Mouse (Mus musculus) liver, embryonic 13.5 days (tissue): ENCODE measurements around the gene Dnmt1. TPM values are rescaled to one million over a fixed set of nuclear protein-coding genes. Genes with fewer than 3 reads are reported as not detected.

Experiments
- ATAC-seq: fragments of 200-750 bp; cut with Nextera tagmentation; 2 replicates; pipeline ENCODE4 v1.8.0; 2017; ENCODE audit warnings: low read depth, mild to moderate bottlenecking, moderate number of reproducible peaks, moderate library complexity
- DNase-seq: peaks from one replicate; pipeline ENCODE4 v3.0.0; 2022
- H3K27ac ChIP-seq: fragments of 300-500 bp; sonication (generic); 2 replicates; pipeline ENCODE4 v1.5.1; 2015; ENCODE audit warnings: moderate library complexity, mild to moderate bottlenecking, inconsistent platforms
- H3K27me3 ChIP-seq: fragments of 300-500 bp; sonication (generic); 2 replicates; pipeline ENCODE4 v1.6.1; 2015; ENCODE audit warnings: mild to moderate bottlenecking, inconsistent platforms
- H3K36me3 ChIP-seq: fragments of 300-500 bp; sonication (generic); 2 replicates; pipeline ENCODE4 v1.6.1; 2015; ENCODE audit warnings: mild to moderate bottlenecking, inconsistent platforms
- H3K4me1 ChIP-seq: fragments of 300-500 bp; sonication (generic); replicated peaks from 2 replicates; pipeline ENCODE4 v1.6.1; 2015; ENCODE audit warnings: inconsistent platforms
- H3K4me2 ChIP-seq: fragments of 300-500 bp; sonication (generic); 2 replicates; pipeline ENCODE4 v1.6.1; 2015; ENCODE audit warnings: inconsistent platforms, mild to moderate bottlenecking, moderate library complexity
- H3K4me3 ChIP-seq: fragments of 300-500 bp; sonication (generic); replicated peaks from 2 replicates; pipeline ENCODE4 v1.5.1; 2015; ENCODE audit warnings: mild to moderate bottlenecking, inconsistent platforms
- H3K9ac ChIP-seq: fragments of 300-500 bp; sonication (generic); 2 replicates; pipeline ENCODE4 v1.6.1; 2015; ENCODE audit warnings: mild to moderate bottlenecking, inconsistent platforms
- H3K9me3 ChIP-seq: fragments of 300-500 bp; sonication (generic); replicated peaks from 2 replicates; pipeline ENCODE4 v1.6.1; 2016; ENCODE audit warnings: inconsistent platforms
- WGBS: fragments of 180-500 bp; shearing (Covaris S2); methylation state at CpG from one replicate; pipeline ENCODE4 v1.1.7; 2015; ENCODE audit not compliant: insufficient replicate concordance; 5-methylcytosine and 5-hydroxymethylcytosine counted together
- polyA plus RNA-seq: library from polyadenylated mRNA; unstranded; fragments of >200 nt; fragmentation: Nextera tagmentation; extraction: Ambion mirVana; gene quantifications from 2 replicates; pipeline ENCODE4 v1.2.1, GENCODE M21; 2015

The Dnmt1 gene
- polyA plus RNA-seq, 1 experiment from 2014 or later = 63.3 TPM

GRCm38 (mm10) chr9:20916160-20916559, 43.5 kb downstream of the Dnmt1 start:
- H3K36me3 ChIP-seq = peaks cover 100% of the 10 kb centered on the region
- H3K4me3 ChIP-seq = no peak overlapping the region
- no peak overlapping the region for H3K4me2 ChIP-seq
- 62% methylated on average over 4 of the region's 4 CpGs for WGBS
- no peaks in the 10 kb centered on the region for H3K27me3 ChIP-seq
- no peak overlapping the region for H3K9ac ChIP-seq
- peak; percentile 71 for ATAC-seq
- peak; percentile 42 for DNase-seq
- H3K9me3 ChIP-seq = no peaks in the 10 kb centered on the region
- 0 out of 2 replicates have a peak, but pooled peaks cover 6% of the 10 kb centered on the region for H3K4me1 ChIP-seq
- no peak overlapping the region for H3K27ac ChIP-seq

DNA sequence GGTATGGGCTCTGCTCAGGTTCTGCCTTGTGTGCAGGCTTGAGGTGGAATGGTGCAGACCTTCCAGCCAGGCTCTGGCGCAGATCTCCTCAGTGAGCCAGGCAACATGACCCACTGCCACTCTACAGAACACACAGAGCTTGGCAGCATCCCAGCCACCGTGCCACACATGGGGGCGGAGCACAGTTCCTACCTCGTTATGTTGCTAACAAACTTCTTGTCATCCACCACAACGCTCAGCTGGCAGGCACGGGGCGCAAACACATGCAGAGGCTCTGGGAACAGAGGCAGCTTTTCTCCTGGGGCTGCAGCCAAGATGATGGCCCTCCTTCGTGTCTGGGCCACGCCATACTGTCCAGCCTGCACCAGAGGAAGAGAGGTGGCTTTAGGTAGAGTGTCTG, 49.7 kb downstream of the Dnmt1 start:
- Histone ChIP-seq H3K36me3 (peaks cover 100% of the 10 kb centered on the region), H3K27ac (no peak overlapping the region), H3K4me1 (no peaks in the 10 kb centered on the region), H3K9ac (no peak overlapping the region), H3K9me3 (no peaks in the 10 kb centered on the region), H3K4me2 (no peak overlapping the region), H3K4me3 (no peak overlapping the region), H3K27me3 (no peaks in the 10 kb centered on the region)
- 93% methylated on average over 9 of the region's 9 CpGs for WGBS
- no peak for DNase-seq
- no peak for ATAC-seq

GRCm38 (mm10) chr9:20902174-20902491, 57.6 kb downstream of the Dnmt1 start:
- Histone ChIP-seq H3K27me3 (no peaks in the 10 kb centered on the region), H3K9ac (peak overlapping the region; percentile 57), H3K27ac (peak overlapping the region; percentile 78), H3K9me3 (no peaks in the 10 kb centered on the region), H3K4me1 (peaks cover 42% of the 10 kb centered on the region), H3K36me3 (peaks cover 40% of the 10 kb centered on the region), H3K4me2 (peak overlapping the region; percentile 51), H3K4me3 (peak overlapping the region; percentile 7)
- ATAC-seq (peak; percentile 57), DNase-seq (peak; percentile 48)
- 11% methylated on average over 6 of the region's 6 CpGs for WGBS

DNA sequence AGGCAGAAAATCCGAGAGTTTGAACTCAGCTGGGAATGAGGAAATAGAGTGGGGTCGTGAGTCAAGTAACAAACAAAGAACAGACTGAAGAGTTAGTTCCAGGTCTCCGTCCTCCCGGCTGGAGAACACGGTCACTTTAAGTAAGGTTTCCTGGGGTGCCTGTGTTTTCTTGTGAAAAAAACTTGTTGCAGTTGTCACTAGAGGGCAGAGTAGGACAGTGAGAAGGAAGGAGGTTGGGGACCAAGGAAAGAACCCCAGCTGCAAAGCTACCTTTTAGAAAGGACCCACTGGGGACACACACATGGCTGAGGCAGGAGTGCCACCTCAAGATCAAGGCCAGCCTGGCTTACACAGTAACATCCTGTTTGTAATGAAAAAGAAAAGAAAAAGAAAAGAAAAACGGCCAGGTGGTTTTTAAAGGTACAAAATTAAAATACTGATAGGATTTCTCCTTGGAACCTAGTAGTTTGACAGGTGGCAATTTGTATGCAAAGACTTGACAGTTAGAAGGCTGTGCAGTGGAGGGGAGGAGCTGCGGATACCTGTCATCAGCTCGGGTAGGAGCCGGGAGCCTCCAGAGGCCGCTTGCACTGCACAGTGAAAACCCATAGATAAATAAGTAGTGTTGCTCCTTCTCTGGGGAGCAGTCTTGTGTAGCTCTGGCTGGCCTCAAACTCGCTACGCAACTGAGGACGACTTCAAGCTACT, 58.1 kb downstream of the Dnmt1 start:
- ATAC-seq (peak; percentile 64), DNase-seq (peak; percentile 40)
- H3K4me3 ChIP-seq = peak overlapping the region; percentile 7
- H3K36me3 ChIP-seq = peaks cover 40% of the 10 kb centered on the region
- H3K9ac ChIP-seq = peak overlapping the region; percentile 57
- no peaks in the 10 kb centered on the region for H3K27me3 ChIP-seq
- H3K4me2 ChIP-seq = peak overlapping the region; percentile 51
- H3K27ac ChIP-seq = peak overlapping the region; percentile 78
- no peaks in the 10 kb centered on the region for H3K9me3 ChIP-seq
- WGBS = 7% methylated on average over 13 of the region's 13 CpGs
- H3K4me1 ChIP-seq = peaks cover 47% of the 10 kb centered on the region

- H3K27ac ChIP-seq = peak within 1 kb of the TSS; percentile 80
- 5% methylated on average over 34 of the region's 34 CpGs for WGBS
- peaks cover 42% of the 10 kb centered on the region for H3K36me3 ChIP-seq
- no peaks in the 10 kb centered on the region for H3K9me3 ChIP-seq
- peaks cover 64% of the 10 kb centered on the region for H3K4me1 ChIP-seq
- no peaks in the 10 kb centered on the region for H3K27me3 ChIP-seq
- H3K9ac ChIP-seq = peak within 1 kb of the TSS; percentile 95
- H3K4me3 ChIP-seq = peak within 1 kb of the TSS; percentile 97
- peak; percentile 80 for ATAC-seq
- H3K4me2 ChIP-seq = peak within 1 kb of the TSS; percentile 86
- DNase-seq = peak; percentile 80
Observed at GRCm38 (mm10) chr9:20898511-20899073, 61.1 kb downstream of the Dnmt1 start, which contains the start of gene Eif3g. Eif3g (minus strand) TSS chr9:20898623.

DNA sequence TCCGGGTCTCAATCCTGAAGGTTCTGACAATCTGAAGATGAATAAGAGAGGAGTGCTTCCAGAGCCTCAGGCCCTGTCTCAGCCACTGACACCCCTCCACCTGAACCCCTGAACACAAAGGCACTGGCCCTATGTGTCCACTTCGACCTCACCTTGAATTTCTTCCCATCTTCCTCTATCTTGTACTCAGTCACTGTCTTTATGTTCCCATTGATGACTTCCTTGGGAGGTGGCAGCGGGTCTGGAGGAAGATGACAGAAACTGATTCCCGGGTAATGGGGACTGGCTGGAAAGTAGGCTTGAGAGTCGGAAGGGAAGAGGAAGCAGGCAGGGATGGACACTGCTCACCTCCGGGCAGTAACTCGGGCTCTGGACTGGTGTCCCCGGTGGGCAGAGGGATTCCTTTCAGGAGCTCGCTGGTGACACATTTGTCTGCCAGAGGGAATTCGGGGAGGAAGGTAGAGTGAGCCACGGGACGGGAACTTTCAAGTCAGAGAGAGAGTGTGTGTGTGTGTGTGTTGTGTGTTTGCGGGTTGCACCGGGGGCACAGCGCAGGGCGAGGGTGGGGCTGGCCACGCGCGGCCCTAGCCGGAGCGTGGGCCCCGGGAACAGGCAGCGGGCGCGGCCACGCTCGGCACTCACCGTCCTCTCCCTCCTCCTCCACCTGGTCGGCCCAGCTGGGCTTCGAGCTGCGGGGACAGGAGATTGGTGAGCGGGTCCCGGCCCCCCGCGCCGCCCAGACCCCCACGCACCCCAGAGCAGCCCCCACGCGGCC, 61.8 kb downstream of the Dnmt1 start:
- Histone ChIP-seq H3K9me3 (no peaks in the 10 kb centered on the region), H3K27me3 (no peaks in the 10 kb centered on the region), H3K9ac (peak overlapping the region; percentile 95), H3K4me1 (peaks cover 57% of the 10 kb centered on the region), H3K27ac (peak overlapping the region; percentile 80), H3K36me3 (peaks cover 48% of the 10 kb centered on the region), H3K4me2 (peak overlapping the region; percentile 86), H3K4me3 (peak overlapping the region; percentile 97)
- DNase-seq (no peak), ATAC-seq (peak; percentile 68)
- WGBS = 2% methylated on average over 32 of the region's 39 CpGs

DNA sequence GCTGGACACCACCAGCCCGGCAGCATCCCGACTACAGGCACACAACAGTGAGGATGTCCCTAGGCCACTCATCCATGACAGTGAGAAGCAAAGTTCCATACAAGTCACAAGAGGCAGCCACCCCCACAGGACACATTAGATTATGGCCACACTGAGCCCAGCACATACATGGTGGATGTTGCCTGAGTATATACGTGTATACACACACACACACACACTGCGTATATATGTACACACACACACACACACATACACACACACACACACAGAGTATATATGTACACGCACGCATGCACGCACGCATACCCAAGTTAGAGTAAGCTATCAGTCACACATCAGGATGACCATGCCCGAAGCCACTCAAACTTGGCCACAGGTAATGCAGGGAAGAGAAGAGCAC, 64.3 kb downstream of the Dnmt1 start:
- Histone ChIP-seq H3K27ac (no peak overlapping the region), H3K4me3 (0 out of 2 replicates have a peak overlapping the region, but pooled peaks have one; percentile 10), H3K4me2 (no peak overlapping the region), H3K4me1 (peaks cover 60% of the 10 kb centered on the region), H3K36me3 (peaks cover 73% of the 10 kb centered on the region), H3K27me3 (no peaks in the 10 kb centered on the region), H3K9ac (no peak overlapping the region), H3K9me3 (no peaks in the 10 kb centered on the region)
- no peak for DNase-seq
- no peak for ATAC-seq
- 91% methylated on average over 9 of the region's 9 CpGs for WGBS

DNA sequence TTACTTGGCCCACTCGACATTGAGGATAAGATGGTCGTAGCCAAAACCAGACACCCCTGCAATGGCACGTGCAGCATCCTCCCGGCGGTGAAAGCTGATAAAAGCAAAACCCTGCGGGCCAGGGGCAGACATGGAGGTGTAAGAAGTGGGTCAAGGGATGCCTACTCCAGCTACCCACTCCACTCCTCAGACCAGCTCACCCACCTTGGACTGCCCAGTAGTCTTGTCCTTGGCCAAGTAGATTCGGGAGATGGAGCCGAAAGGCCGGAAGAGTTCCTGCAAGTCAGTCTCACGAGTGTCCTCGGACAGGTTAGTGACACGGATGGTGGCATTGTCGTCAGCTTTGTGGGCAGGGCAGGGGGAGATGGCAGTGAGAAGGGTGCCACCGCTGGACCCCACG, 65.1 kb downstream of the Dnmt1 start:
- WGBS = 82% methylated on average over 15 of the region's 15 CpGs
- ATAC-seq (no peak), DNase-seq (no peak)
- H3K9ac ChIP-seq = no peak overlapping the region
- H3K9me3 ChIP-seq = no peaks in the 10 kb centered on the region
- H3K4me1 ChIP-seq = peaks cover 67% of the 10 kb centered on the region
- no peak overlapping the region for H3K4me2 ChIP-seq
- H3K27ac ChIP-seq = no peak overlapping the region
- peaks cover 81% of the 10 kb centered on the region for H3K36me3 ChIP-seq
- H3K27me3 ChIP-seq = no peaks in the 10 kb centered on the region
- H3K4me3 ChIP-seq = no peak overlapping the region

- H3K4me2 ChIP-seq = no peak overlapping the region
- H3K27me3 ChIP-seq = no peaks in the 10 kb centered on the region
- DNase-seq = no peak
- ATAC-seq = no peak
- H3K9ac ChIP-seq = no peak overlapping the region
- H3K4me3 ChIP-seq = no peak overlapping the region
- no peaks in the 10 kb centered on the region for H3K9me3 ChIP-seq
- peak overlapping the region; percentile 47 for H3K27ac ChIP-seq
- 73% methylated on average over 13 of the region's 13 CpGs for WGBS
- peaks cover 85% of the 10 kb centered on the region for H3K36me3 ChIP-seq
- peaks cover 70% of the 10 kb centered on the region for H3K4me1 ChIP-seq
Observed at GRCm38 (mm10) chr9:20893590-20894343, 65.9 kb downstream of the Dnmt1 start.

- peaks cover 85% of the 10 kb centered on the region for H3K36me3 ChIP-seq
Observed at GRCm38 (mm10) chr9:20893069-20893468, 66.6 kb downstream of the Dnmt1 start.

More at GRCm38 (mm10) chr9:20893069-20893468, 66.6 kb downstream of the Dnmt1 start:
- ATAC-seq = no peak
- peaks cover 73% of the 10 kb centered on the region for H3K4me1 ChIP-seq
- 57% methylated on average over 5 of the region's 5 CpGs for WGBS
- no peaks in the 10 kb centered on the region for H3K9me3 ChIP-seq
- no peaks in the 10 kb centered on the region for H3K27me3 ChIP-seq
- no peak overlapping the region for H3K9ac ChIP-seq
- no peak overlapping the region for H3K4me3 ChIP-seq
- H3K4me2 ChIP-seq = no peak overlapping the region
- no peak for DNase-seq
- peak overlapping the region; percentile 47 for H3K27ac ChIP-seq
